Comparison of ENCODE assay signal across 23 mouse cellular contexts in the genomic region with DNA sequence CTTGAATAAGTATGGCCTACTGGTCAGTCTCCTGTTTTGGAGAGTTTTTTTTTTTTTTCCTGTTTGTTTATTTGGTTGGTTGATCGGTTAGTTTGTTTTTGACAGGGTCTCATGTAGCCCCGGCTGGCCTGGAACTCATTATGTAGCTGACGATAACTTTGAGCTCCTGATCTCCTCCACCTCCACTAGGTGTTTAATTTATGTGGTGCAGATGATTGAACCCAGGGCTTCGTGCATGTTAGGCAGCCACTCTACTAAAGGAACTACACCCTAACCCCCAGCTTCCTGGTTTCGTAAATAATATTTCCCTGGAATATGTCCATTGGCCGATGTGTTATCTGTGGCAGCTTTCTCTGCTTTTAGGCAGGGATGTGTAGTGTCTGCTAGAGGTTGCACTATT. TPM values are rescaled to one million over a fixed set of nuclear protein-coding genes. Genes with fewer than 3 reads are reported as not detected.
DNase-seq lines count a peak whose midpoint lies in the region; ATAC-seq lines count a peak whose summit lies in the region.
"Had no signal": no experiment of that assay in that cellular context is flagged by ENCODE, and none has a peak within 500 bp of the region (broad histone marks: within the 10 kb centered on the region; RNA-seq: fewer than 3 reads in every experiment).

No protein-coding gene starts in this region.

- DNase-seq in gastrocnemius, postnatal 25 days, result peak; percentile 2
- DNase-seq in gastrocnemius, postnatal 14 days, result no peak
- DNase-seq in spleen, postnatal 4 days (ENCODE audit: low spot score in 2 of 2), result peak; percentile 6 to 21
- no peak for DNase-seq in spleen, postnatal 36 days (ENCODE audit: low spot score in 2 of 2)
- DNase-seq in embryo, embryonic 11.5 days (ENCODE audit: low read depth, low spot score), result peak; percentile 23
- peak; percentile 13 for DNase-seq in mesoderm, embryonic 11.5 days (ENCODE audit: low read depth, low spot score)
- DNase-seq: adrenal gland, postnatal 10 days; cerebellum, adult 11 months; cerebellum, adult 9-11 months; heart, postnatal 10 days; kidney, adult 2 months; kidney, postnatal 36 days; layer of hippocampus, postnatal 36 days; lung, embryonic 14.5 days; lung, postnatal 14 days; right cerebral cortex, postnatal 4 days; thymus, adult 2 months; thymus, postnatal 36 days had no signal

- no peak for ATAC-seq in megakaryocyte-erythroid progenitor cell, adult 5-6 weeks (replicated peaks; ENCODE audit: low FRiP score, low TSS enrichment, poor library complexity, severe bottlenecking)
- ATAC-seq: forebrain, embryonic 14.5 days; hindbrain, embryonic 16.5 days; intestine, embryonic 15.5 days; Patski had no signal

- intact Hi-C loops in gastrocnemius, postnatal 14 days (cut with DNase I; ENCODE audit: low total_unique reads), result no loop called here

RNA-seq across cellular contexts. Expression of a gene that starts 54.5 kb away (rescaled TPM):
- 1 to 10 TPM; 3.2 to 4.4 TPM for total RNA-seq in gastrocnemius, postnatal 25 days (2021)
- total RNA-seq in gastrocnemius, postnatal 14 days (2021), result 1 to 10 TPM; 4.7 to 6.1 TPM
- 15.5 and 17.9 TPM in 2 replicates for total RNA-seq in megakaryocyte-erythroid progenitor cell, adult 5-6 weeks (2014; fragmentation: Nextera tagmentation)
- total RNA-seq in megakaryocyte-erythroid progenitor cell, adult 5-6 weeks (2017), result 6.7 and 11.2 TPM in 2 replicates

Comparison
In these comparisons a context has a peak if more than half of its experiments do, and no peak if none do; other contexts are left out.
1. DNase-seq: peak in gastrocnemius, postnatal 25 days (single experiment), spleen, postnatal 4 days (2 of 2), embryo, embryonic 11.5 days (single experiment) and mesoderm, embryonic 11.5 days (single experiment); none in gastrocnemius, postnatal 14 days (single experiment) and spleen, postnatal 36 days (0 of 2).